Mouse (Mus musculus): ENCODE results near the gene Slc6a5. TPM values are rescaled to one million over a fixed set of nuclear protein-coding genes. Genes with fewer than 3 reads are reported as not detected.
"Not testable (repeated sequence)": the region's sequence is repeated elsewhere in the genome, so short reads cannot be mapped to it uniquely, and the experiment has no call there.

The Slc6a5 gene
- polyA plus RNA-seq, 1 experiment from 2014 or later = 10.7 TPM

- peak overlapping the region; percentile 56 for H3K4me2 ChIP-seq
- WGBS = under 1% methylated on average over 11 of the region's 11 CpGs
- peak overlapping the region; percentile 38 for H3K4me3 ChIP-seq
- peak overlapping the region; percentile 81; the same call in 1 of the 2 replicates for H3K27ac ChIP-seq (replicated peaks)
- H3K9me3 ChIP-seq = no peaks in the 10 kb centered on the region
- no peaks in the 10 kb centered on the region for H3K36me3 ChIP-seq
- H3K27me3 ChIP-seq = peaks cover 61% of the 10 kb centered on the region
- H3K9ac ChIP-seq = peak overlapping the region; percentile 12
- ATAC-seq (ENCODE audit: low FRiP score, low read depth) = no peak
- H3K4me1 ChIP-seq (replicated peaks) = peaks cover 9% of the 10 kb centered on the region
These were observed 5.5 kb downstream of the Slc6a5 start for GRCm38 (mm10) chr7:49915471-49915870.

- Histone ChIP-seq H3K4me1 (replicated peaks) (peaks cover 17% of the 10 kb centered on the region), H3K4me3 (no peak overlapping the region), H3K27ac (replicated peaks) (no peak overlapping the region), H3K4me2 (no peak overlapping the region), H3K9ac (no peak overlapping the region), H3K27me3 (peaks cover 42% of the 10 kb centered on the region), H3K36me3 (no peaks in the 10 kb centered on the region), H3K9me3 (no peaks in the 10 kb centered on the region)
- WGBS = 85% methylated on average over 4 of the region's 4 CpGs
- no peak for ATAC-seq (ENCODE audit: low FRiP score, low read depth)
These were observed 9.5 kb downstream of the Slc6a5 start for GRCm38 (mm10) chr7:49919494-49919893.

- peaks cover 17% of the 10 kb centered on the region for H3K4me1 ChIP-seq (replicated peaks)
- H3K9ac ChIP-seq = no peak overlapping the region
- no peaks in the 10 kb centered on the region for H3K9me3 ChIP-seq
- H3K4me2 ChIP-seq = no peak overlapping the region
- ATAC-seq (ENCODE audit: low FRiP score, low read depth) = no peak
- WGBS = 69% methylated on average over 4 of the region's 4 CpGs
- H3K4me3 ChIP-seq = no peak overlapping the region
- no peak overlapping the region for H3K27ac ChIP-seq (replicated peaks)
- no peaks in the 10 kb centered on the region for H3K36me3 ChIP-seq
- H3K27me3 ChIP-seq = peaks cover 30% of the 10 kb centered on the region
These were observed 10.8 kb downstream of the Slc6a5 start for GRCm38 (mm10) chr7:49920751-49921150.

GRCm38 (mm10) chr7:49922928-49923327 lies 13.0 kb downstream of the Slc6a5 start:
- Histone ChIP-seq H3K4me3 (no peak overlapping the region), H3K27me3 (peaks cover 9% of the 10 kb centered on the region), H3K4me2 (peak overlapping the region; percentile 29; the same call in 1 of the 2 replicates), H3K9ac (no peak overlapping the region), H3K27ac (replicated peaks) (peak overlapping the region; percentile 79), H3K4me1 (replicated peaks) (peaks cover 9% of the 10 kb centered on the region), H3K9me3 (no peaks in the 10 kb centered on the region), H3K36me3 (no peaks in the 10 kb centered on the region)
- ATAC-seq (ENCODE audit: low FRiP score, low read depth) = peak; percentile 69
- 20% methylated on average over 4 of the region's 4 CpGs for WGBS

GRCm38 (mm10) chr7:49923376-49923775 lies 13.4 kb downstream of the Slc6a5 start:
- Histone ChIP-seq H3K4me1 (replicated peaks) (peaks cover 9% of the 10 kb centered on the region), H3K4me3 (no peak overlapping the region), H3K36me3 (no peaks in the 10 kb centered on the region), H3K27me3 (peaks cover 6% of the 10 kb centered on the region; the same call in 1 of the 2 replicates), H3K4me2 (peak overlapping the region; percentile 29; the same call in 1 of the 2 replicates), H3K9ac (no peak overlapping the region), H3K9me3 (no peaks in the 10 kb centered on the region), H3K27ac (replicated peaks) (peak overlapping the region; percentile 79)
- ATAC-seq (ENCODE audit: low FRiP score, low read depth) = peak; percentile 78
- WGBS = under 1% methylated on average over 13 of the region's 13 CpGs

- no peaks in the 10 kb centered on the region for H3K36me3 ChIP-seq
- 71% methylated on average over 3 of the region's 3 CpGs for WGBS
These were observed 18.6 kb downstream of the Slc6a5 start for GRCm38 (mm10) chr7:49928571-49928970.

GRCm38 (mm10) chr7:49929999-49930398 lies 20.1 kb downstream of the Slc6a5 start:
- Histone ChIP-seq H3K36me3 (no peaks in the 10 kb centered on the region), H3K4me1 (replicated peaks) (no peaks in the 10 kb centered on the region), H3K9ac (no peak overlapping the region), H3K9me3 (no peaks in the 10 kb centered on the region), H3K27me3 (no peaks in the 10 kb centered on the region), H3K4me3 (no peak overlapping the region), H3K27ac (replicated peaks) (no peak overlapping the region), H3K4me2 (no peak overlapping the region)
- ATAC-seq (ENCODE audit: low FRiP score, low read depth) = no peak
- WGBS = 55% methylated on average over 4 of the region's 4 CpGs

More at GRCm38 (mm10) chr7:49928571-49928970, 18.6 kb downstream of the Slc6a5 start:
- H3K9me3 ChIP-seq = no peaks in the 10 kb centered on the region
- H3K4me2 ChIP-seq = no peak overlapping the region
- H3K9ac ChIP-seq = no peak overlapping the region
- ATAC-seq (ENCODE audit: low FRiP score, low read depth) = no peak
- H3K27me3 ChIP-seq = no peaks in the 10 kb centered on the region
- H3K4me1 ChIP-seq (replicated peaks) = no peaks in the 10 kb centered on the region
- H3K4me3 ChIP-seq = no peak overlapping the region
- no peak overlapping the region for H3K27ac ChIP-seq (replicated peaks)

GRCm38 (mm10) chr7:49933386-49934115 lies 23.6 kb downstream of the Slc6a5 start:
- H3K27ac ChIP-seq (replicated peaks); ATAC-seq (ENCODE audit: low FRiP score, low read depth); H3K36me3 ChIP-seq; H3K4me2 ChIP-seq; H3K27me3 ChIP-seq; H3K4me3 ChIP-seq; H3K4me1 ChIP-seq (replicated peaks); H3K9me3 ChIP-seq; H3K9ac ChIP-seq: not testable (repeated sequence)
- 82% methylated on average over 14 of the region's 14 CpGs for WGBS

- Histone ChIP-seq H3K4me1 (replicated peaks) (no peaks in the 10 kb centered on the region), H3K27ac (replicated peaks) (no peak overlapping the region), H3K36me3 (no peaks in the 10 kb centered on the region), H3K4me2 (no peak overlapping the region), H3K9me3 (no peaks in the 10 kb centered on the region), H3K4me3 (no peak overlapping the region), H3K27me3 (no peaks in the 10 kb centered on the region), H3K9ac (no peak overlapping the region)
- no peak for ATAC-seq (ENCODE audit: low FRiP score, low read depth)
- WGBS = 88% methylated on average over 3 of the region's 3 CpGs
These were observed 26.9 kb downstream of the Slc6a5 start for GRCm38 (mm10) chr7:49936821-49937220.

- no peak overlapping the region for H3K4me3 ChIP-seq
- 68% methylated on average over 3 of the region's 3 CpGs for WGBS
- H3K9ac ChIP-seq = no peak overlapping the region
- no peaks in the 10 kb centered on the region for H3K27me3 ChIP-seq
- no peak overlapping the region for H3K27ac ChIP-seq (replicated peaks)
- H3K36me3 ChIP-seq = no peaks in the 10 kb centered on the region
- ATAC-seq (ENCODE audit: low FRiP score, low read depth) = peak; percentile 61; the same call in 1 of the 2 replicates
- no peaks in the 10 kb centered on the region for H3K4me1 ChIP-seq (replicated peaks)
- H3K4me2 ChIP-seq = no peak overlapping the region
- no peaks in the 10 kb centered on the region for H3K9me3 ChIP-seq
These were observed 32.1 kb downstream of the Slc6a5 start for GRCm38 (mm10) chr7:49942023-49942422.

- no peaks in the 10 kb centered on the region for H3K36me3 ChIP-seq
- 65% methylated on average over 5 of the region's 5 CpGs for WGBS
- H3K9me3 ChIP-seq = no peaks in the 10 kb centered on the region
- no peaks in the 10 kb centered on the region for H3K27me3 ChIP-seq
- no peak overlapping the region for H3K27ac ChIP-seq (replicated peaks)
- H3K4me3 ChIP-seq = no peak overlapping the region
- no peaks in the 10 kb centered on the region for H3K4me1 ChIP-seq (replicated peaks)
- no peak overlapping the region for H3K4me2 ChIP-seq
- H3K9ac ChIP-seq = no peak overlapping the region
- ATAC-seq (ENCODE audit: low FRiP score, low read depth) = no peak
These were observed 32.5 kb downstream of the Slc6a5 start for GRCm38 (mm10) chr7:49942490-49942889.

GRCm38 (mm10) chr7:49946691-49947090 lies 36.7 kb downstream of the Slc6a5 start:
- WGBS = 91% methylated on average over 9 of the region's 9 CpGs
- H3K4me3 ChIP-seq = no peak overlapping the region
- H3K4me1 ChIP-seq (replicated peaks) = no peaks in the 10 kb centered on the region
- H3K4me2 ChIP-seq = no peak overlapping the region
- H3K27me3 ChIP-seq = no peaks in the 10 kb centered on the region
- ATAC-seq (ENCODE audit: low FRiP score, low read depth) = no peak
- no peak overlapping the region for H3K9ac ChIP-seq
- no peaks in the 10 kb centered on the region for H3K36me3 ChIP-seq
- H3K27ac ChIP-seq (replicated peaks) = no peak overlapping the region
- no peaks in the 10 kb centered on the region for H3K9me3 ChIP-seq

Data from hindbrain, embryonic 15.5 days (tissue).